Mouse (Mus musculus) heart, adult 2 months (tissue): Measurements from ENCODE around the gene Grk5.

Source experiments
- CTCF ChIP-seq: fragments of 200-600 bp; IDR thresholded peaks from 2 replicates; pipeline ENCODE4 v1.8.1; 2022; ENCODE audit warnings: antibody characterized with exemption, mild to moderate bottlenecking, moderate library complexity
- EP300 ChIP-seq: fragments of 200-500 bp; IDR thresholded peaks from 2 replicates; pipeline ENCODE4 v1.6.1; 2011; ENCODE audit warnings: low read depth, low read length, control low read depth; ENCODE audit not compliant: insufficient read depth

- TF ChIP-seq CTCF (no peak), EP300 (no peak)
Observed at GRCm38 (mm10) chr19:60940866-60941265, 51.3 kb downstream of the Grk5 start.
